Mouse (Mus musculus): Measurements from ENCODE around the gene Wdr95. TPM values are rescaled to one million over a fixed set of nuclear protein-coding genes. Genes with fewer than 3 reads are reported as not detected.
A peak's percentile ranks its signal among the peaks of the same experiment; 100 is the strongest.

The Wdr95 gene
- polyA plus RNA-seq, 1 experiment from 2014 or later, result 0.24 TPM

DNA sequence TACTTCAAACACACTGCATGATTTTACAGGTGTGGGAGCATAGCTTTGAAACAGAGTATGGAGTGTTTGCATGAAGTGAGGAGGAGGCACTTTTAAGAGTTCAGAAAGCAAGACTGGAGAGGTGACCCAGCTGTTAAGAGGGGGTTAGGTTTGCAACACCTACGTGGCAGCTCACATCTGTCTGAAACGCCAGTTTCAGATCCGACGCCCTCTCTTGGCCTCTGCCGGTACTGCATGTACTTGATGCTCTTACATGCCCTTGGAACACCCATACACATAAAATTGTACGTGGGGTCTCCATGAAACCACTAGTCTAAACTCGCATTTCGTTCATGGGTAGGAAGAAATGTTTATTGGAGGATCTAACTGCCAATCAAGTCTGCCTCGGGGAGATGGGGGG, 24.3 kb downstream of the Wdr95 start:
- WGBS, result 44% methylated on average over 9 of the region's 9 CpGs
- no peak overlapping the region for H3K27ac ChIP-seq
- no peak overlapping the region for H3K4me2 ChIP-seq
- no peak overlapping the region for H3K4me3 ChIP-seq
- ATAC-seq (ENCODE audit: insufficient number of reproducible peaks, insufficient read depth, low FRiP score, low TSS enrichment, low read depth), result no peak
- H3K36me3 ChIP-seq, result no peaks in the 10 kb centered on the region
- no peak overlapping the region for H3K9ac ChIP-seq
- H3K27me3 ChIP-seq, result no peaks in the 10 kb centered on the region
- no peaks in the 10 kb centered on the region for H3K4me1 ChIP-seq
- H3K9me3 ChIP-seq, result peaks cover 4% of the 10 kb centered on the region; the same call in 1 of the 2 replicates

DNA sequence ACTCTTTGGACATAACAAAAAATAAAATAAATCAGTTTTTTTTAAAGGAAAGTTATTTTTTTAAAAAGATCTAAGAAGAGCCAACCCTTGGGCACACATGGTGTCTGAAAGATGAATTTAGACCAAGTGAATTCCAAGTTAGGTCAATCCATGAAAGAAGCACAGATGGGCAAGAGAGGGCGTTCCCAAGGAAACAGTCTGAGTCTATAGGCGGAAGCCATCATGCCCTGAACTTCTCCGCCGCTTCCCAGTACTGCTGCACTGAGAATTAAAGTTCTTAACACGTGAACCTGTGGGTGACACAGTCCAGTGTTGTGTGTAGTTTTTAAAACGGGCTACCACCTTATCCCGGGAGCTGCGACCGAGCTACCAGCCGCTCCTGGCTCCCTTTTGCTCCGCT, 24.9 kb downstream of the Wdr95 start:
- ATAC-seq (ENCODE audit: insufficient number of reproducible peaks, insufficient read depth, low FRiP score, low TSS enrichment, low read depth), result no peak
- WGBS, result 95% methylated on average over 11 of the region's 11 CpGs
- Histone ChIP-seq H3K36me3 (no peaks in the 10 kb centered on the region), H3K9me3 (peaks cover 1% of the 10 kb centered on the region; the same call in 1 of the 2 replicates), H3K9ac (no peak overlapping the region), H3K4me1 (no peaks in the 10 kb centered on the region), H3K4me2 (no peak overlapping the region), H3K4me3 (no peak overlapping the region), H3K27ac (no peak overlapping the region), H3K27me3 (no peaks in the 10 kb centered on the region)

DNA sequence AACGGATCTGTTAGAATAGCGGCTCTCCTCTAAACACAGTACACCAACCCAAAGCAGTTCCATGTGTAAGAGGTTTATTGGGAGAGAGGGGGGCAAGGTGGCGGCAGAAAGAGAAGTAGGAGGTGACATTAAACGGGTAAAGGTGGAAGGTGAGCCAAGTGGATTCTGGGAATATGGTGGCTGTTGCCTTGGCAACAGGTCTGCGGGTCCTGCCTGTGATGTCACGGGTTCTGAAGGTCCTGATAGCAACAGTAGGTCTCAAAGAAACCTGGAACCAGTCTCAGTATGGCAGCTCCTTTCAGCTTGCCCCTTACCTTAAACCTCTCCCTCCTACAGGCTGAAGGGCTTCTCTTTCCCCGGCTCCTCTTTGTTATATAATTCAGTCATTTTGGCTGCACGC, 25.9 kb downstream of the Wdr95 start:
- WGBS, result 88% methylated on average over 8 of the region's 8 CpGs
- Histone ChIP-seq H3K36me3 (no peaks in the 10 kb centered on the region), H3K9ac (no peak overlapping the region), H3K9me3 (no peaks in the 10 kb centered on the region), H3K27me3 (no peaks in the 10 kb centered on the region), H3K4me2 (no peak overlapping the region), H3K4me3 (no peak overlapping the region), H3K4me1 (no peaks in the 10 kb centered on the region), H3K27ac (no peak overlapping the region)
- no peak for ATAC-seq (ENCODE audit: insufficient number of reproducible peaks, insufficient read depth, low FRiP score, low TSS enrichment, low read depth)

- Histone ChIP-seq H3K27me3 (no peaks in the 10 kb centered on the region), H3K4me1 (peaks cover 4% of the 10 kb centered on the region; the same call in 1 of the 2 replicates), H3K36me3 (no peaks in the 10 kb centered on the region), H3K9me3 (no peaks in the 10 kb centered on the region), H3K9ac (no peak overlapping the region), H3K4me3 (no peak overlapping the region), H3K27ac (no peak overlapping the region), H3K4me2 (no peak overlapping the region)
- no peak for ATAC-seq (ENCODE audit: insufficient number of reproducible peaks, insufficient read depth, low FRiP score, low TSS enrichment, low read depth)
- 55% methylated on average over 11 of the region's 11 CpGs for WGBS
Observed at GRCm38 (mm10) chr5:149560903-149561588, 32.6 kb downstream of the Wdr95 start.

DNA sequence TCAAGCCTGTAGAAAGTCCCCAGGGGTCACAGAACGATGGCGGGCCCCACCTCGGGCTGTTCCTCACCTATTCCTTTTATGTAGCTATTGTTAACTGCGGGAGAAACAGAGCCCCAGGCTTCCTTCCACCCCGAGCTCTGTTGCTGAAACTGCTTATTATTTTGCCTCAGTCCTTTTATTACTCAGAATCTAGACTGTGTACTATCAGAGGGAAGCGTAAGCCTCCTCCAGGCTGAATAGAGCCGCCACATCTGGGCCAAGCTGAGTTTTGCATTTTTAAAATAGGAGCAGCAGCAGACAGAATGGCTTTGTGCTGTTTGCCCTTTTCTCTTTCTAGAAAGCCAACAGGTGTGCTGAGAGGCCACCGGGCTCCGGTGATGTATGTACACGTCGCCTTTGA, 37.5 kb downstream of the Wdr95 start:
- Histone ChIP-seq H3K4me1 (peaks cover 22% of the 10 kb centered on the region), H3K9ac (no peak overlapping the region), H3K27me3 (no peaks in the 10 kb centered on the region), H3K9me3 (no peaks in the 10 kb centered on the region), H3K36me3 (no peaks in the 10 kb centered on the region), H3K4me2 (no peak overlapping the region), H3K27ac (no peak overlapping the region), H3K4me3 (no peak overlapping the region)
- ATAC-seq (ENCODE audit: insufficient number of reproducible peaks, insufficient read depth, low FRiP score, low TSS enrichment, low read depth), result no peak
- WGBS, result 43% methylated on average over 11 of the region's 11 CpGs

DNA sequence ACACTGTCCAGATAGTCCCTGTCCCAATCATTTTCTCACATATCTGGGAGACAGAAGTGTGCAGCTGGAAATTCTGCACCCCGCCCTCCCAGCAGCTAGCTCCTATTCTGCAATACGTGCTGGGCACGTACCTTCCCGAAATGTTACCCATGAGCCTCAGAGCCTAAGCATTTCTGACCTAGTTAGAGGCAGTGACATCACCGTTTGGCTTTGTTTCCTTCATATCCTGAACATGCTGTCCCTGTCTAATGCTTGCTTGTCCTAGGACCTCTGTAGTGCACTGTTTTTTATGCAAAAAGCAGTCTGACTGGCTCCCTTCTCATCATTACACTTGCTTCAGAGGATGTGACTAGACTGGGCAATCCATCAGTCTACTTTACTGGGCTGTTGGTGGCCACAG, 38.5 kb downstream of the Wdr95 start:
- Histone ChIP-seq H3K27me3 (no peaks in the 10 kb centered on the region), H3K4me3 (no peak overlapping the region), H3K9me3 (no peaks in the 10 kb centered on the region), H3K9ac (no peak overlapping the region), H3K4me1 (peaks cover 22% of the 10 kb centered on the region), H3K36me3 (no peaks in the 10 kb centered on the region), H3K4me2 (no peak overlapping the region), H3K27ac (no peak overlapping the region)
- 77% methylated on average over 5 of the region's 5 CpGs for WGBS
- ATAC-seq (ENCODE audit: insufficient number of reproducible peaks, insufficient read depth, low FRiP score, low TSS enrichment, low read depth), result no peak

DNA sequence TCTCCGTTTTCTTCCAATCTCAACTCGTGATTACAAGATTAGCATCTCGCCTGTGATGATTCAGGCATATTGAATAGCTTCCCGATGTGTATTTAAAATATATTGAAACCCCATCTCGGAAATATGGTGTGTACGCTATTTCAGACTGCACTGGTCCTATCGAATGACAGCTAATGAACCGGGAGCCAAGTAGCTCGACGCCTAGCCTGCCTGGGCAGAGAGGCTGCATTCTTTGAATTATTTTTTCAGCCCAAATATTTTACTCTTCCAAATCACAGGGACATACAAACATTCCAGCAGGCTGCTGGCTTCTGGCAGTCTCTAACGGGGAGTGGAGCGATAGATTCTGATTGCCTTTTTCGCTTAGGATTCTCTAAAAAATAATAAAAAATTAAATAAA, 40.5 kb downstream of the Wdr95 start:
- ATAC-seq (ENCODE audit: insufficient number of reproducible peaks, insufficient read depth, low FRiP score, low TSS enrichment, low read depth), result no peak

GRCm38 (mm10) chr5:149576977-149577376, 48.5 kb downstream of the Wdr95 start:
- no peak overlapping the region for H3K27ac ChIP-seq
- no peak overlapping the region for H3K4me2 ChIP-seq
- peaks cover 7% of the 10 kb centered on the region for H3K4me1 ChIP-seq
- no peaks in the 10 kb centered on the region for H3K36me3 ChIP-seq
- 62% methylated on average over 10 of the region's 10 CpGs for whole genome bisulfite sequencing
- no peaks in the 10 kb centered on the region for H3K9me3 ChIP-seq
- no peak overlapping the region for H3K4me3 ChIP-seq
- H3K9ac ChIP-seq, result no peak overlapping the region
- no peaks in the 10 kb centered on the region for H3K27me3 ChIP-seq
- ATAC-seq (ENCODE audit: insufficient number of reproducible peaks, insufficient read depth, low FRiP score, low TSS enrichment, low read depth), result no peak

More for the DNA sequence above, 40.5 kb downstream of the Wdr95 start:
- Histone ChIP-seq H3K4me2 (peak overlapping the region; percentile 14; the same call in 1 of the 2 replicates), H3K27ac (no peak overlapping the region), H3K4me3 (no peak overlapping the region), H3K36me3 (no peaks in the 10 kb centered on the region), H3K27me3 (no peaks in the 10 kb centered on the region), H3K4me1 (peaks cover 22% of the 10 kb centered on the region), H3K9me3 (no peaks in the 10 kb centered on the region), H3K9ac (no peak overlapping the region)
- 51% methylated on average over 13 of the region's 13 CpGs for WGBS

GRCm38 (mm10) chr5:149577449-149577848, 49.0 kb downstream of the Wdr95 start:
- Histone ChIP-seq H3K9me3 (no peaks in the 10 kb centered on the region), H3K27me3 (no peaks in the 10 kb centered on the region), H3K4me1 (peaks cover 7% of the 10 kb centered on the region), H3K9ac (no peak overlapping the region), H3K27ac (no peak overlapping the region), H3K36me3 (no peaks in the 10 kb centered on the region), H3K4me3 (no peak overlapping the region), H3K4me2 (peak overlapping the region; percentile 12; the same call in 1 of the 2 replicates)
- 23% methylated on average over 10 of the region's 10 CpGs for WGBS
- no peak for ATAC-seq (ENCODE audit: insufficient number of reproducible peaks, insufficient read depth, low FRiP score, low TSS enrichment, low read depth)

DNA sequence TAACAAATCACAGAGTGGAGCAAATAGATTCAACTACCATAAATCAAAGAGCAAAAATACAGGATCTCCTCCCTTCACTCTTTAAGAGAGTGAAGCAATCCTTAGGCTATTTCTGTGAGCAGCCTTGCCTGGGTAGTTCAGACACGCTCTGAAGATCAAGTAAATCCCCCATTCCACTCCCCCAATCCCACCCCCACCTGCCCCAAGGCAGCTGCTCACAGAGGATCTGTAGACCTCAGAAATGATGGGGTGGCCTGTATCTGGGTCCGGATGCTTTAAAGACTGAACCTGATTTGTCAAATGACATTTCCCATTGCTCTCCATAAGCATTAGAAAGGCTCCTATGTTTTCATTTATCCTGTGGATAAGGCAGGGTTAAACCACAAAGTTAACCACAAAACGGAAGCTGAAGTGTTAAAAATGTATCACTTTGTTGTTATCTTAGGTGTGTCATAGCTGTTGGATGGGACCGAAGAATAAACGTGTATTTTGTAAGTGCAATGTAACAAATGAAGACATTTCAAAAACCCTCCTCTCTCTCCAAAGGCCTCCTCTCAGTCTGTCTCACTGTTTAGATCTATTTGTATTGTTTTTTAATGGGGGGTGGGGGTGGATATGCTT, 54.3 kb downstream of the Wdr95 start:
- Histone ChIP-seq H3K9ac (no peak overlapping the region), H3K9me3 (no peaks in the 10 kb centered on the region)
- WGBS, result 63% methylated on average over 5 of the region's 5 CpGs

GRCm38 (mm10) chr5:149583507-149583906, 55.0 kb downstream of the Wdr95 start:
- Histone ChIP-seq H3K9ac (no peak overlapping the region), H3K4me2 (no peak overlapping the region), H3K36me3 (no peaks in the 10 kb centered on the region), H3K4me1 (0 out of 2 replicates have a peak, but pooled peaks cover 7% of the 10 kb centered on the region), H3K27ac (no peak overlapping the region), H3K27me3 (no peaks in the 10 kb centered on the region), H3K9me3 (no peaks in the 10 kb centered on the region), H3K4me3 (no peak overlapping the region)
- 33% methylated on average over 8 of the region's 8 CpGs for WGBS
- no peak for ATAC-seq (ENCODE audit: insufficient number of reproducible peaks, insufficient read depth, low FRiP score, low TSS enrichment, low read depth)

More for the DNA sequence above, 54.3 kb downstream of the Wdr95 start:
- Histone ChIP-seq H3K27me3 (no peaks in the 10 kb centered on the region), H3K27ac (no peak overlapping the region), H3K4me1 (0 out of 2 replicates have a peak, but pooled peaks cover 7% of the 10 kb centered on the region), H3K36me3 (no peaks in the 10 kb centered on the region), H3K4me3 (no peak overlapping the region), H3K4me2 (no peak overlapping the region)
- no peak for ATAC-seq (ENCODE audit: insufficient number of reproducible peaks, insufficient read depth, low FRiP score, low TSS enrichment, low read depth)

GRCm38 (mm10) chr5:149584154-149584655, 55.7 kb downstream of the Wdr95 start:
- H3K4me1 ChIP-seq, result 0 out of 2 replicates have a peak, but pooled peaks cover 7% of the 10 kb centered on the region
- no peak overlapping the region for H3K27ac ChIP-seq
- H3K9ac ChIP-seq, result no peak overlapping the region
- no peak overlapping the region for H3K4me2 ChIP-seq
- H3K4me3 ChIP-seq, result no peak overlapping the region
- H3K36me3 ChIP-seq, result no peaks in the 10 kb centered on the region
- H3K9me3 ChIP-seq, result no peaks in the 10 kb centered on the region
- no peak for ATAC-seq (ENCODE audit: insufficient number of reproducible peaks, insufficient read depth, low FRiP score, low TSS enrichment, low read depth)
- WGBS, result 59% methylated on average over 8 of the region's 8 CpGs
- no peaks in the 10 kb centered on the region for H3K27me3 ChIP-seq
